Mouse (Mus musculus) T-helper 2 cell (primary cell): ENCODE data around the gene Dtd1.

ENCODE experiments used
- in situ Hi-C: fragments of 300-600 bp; cut with MboI, MseI; formaldehyde crosslinking; loops from one replicate; pipeline ENCODE4 v1.15.1; 2025; ENCODE audit warnings: high pct_unique_total_duplicates

The Dtd1 gene

DNA sequence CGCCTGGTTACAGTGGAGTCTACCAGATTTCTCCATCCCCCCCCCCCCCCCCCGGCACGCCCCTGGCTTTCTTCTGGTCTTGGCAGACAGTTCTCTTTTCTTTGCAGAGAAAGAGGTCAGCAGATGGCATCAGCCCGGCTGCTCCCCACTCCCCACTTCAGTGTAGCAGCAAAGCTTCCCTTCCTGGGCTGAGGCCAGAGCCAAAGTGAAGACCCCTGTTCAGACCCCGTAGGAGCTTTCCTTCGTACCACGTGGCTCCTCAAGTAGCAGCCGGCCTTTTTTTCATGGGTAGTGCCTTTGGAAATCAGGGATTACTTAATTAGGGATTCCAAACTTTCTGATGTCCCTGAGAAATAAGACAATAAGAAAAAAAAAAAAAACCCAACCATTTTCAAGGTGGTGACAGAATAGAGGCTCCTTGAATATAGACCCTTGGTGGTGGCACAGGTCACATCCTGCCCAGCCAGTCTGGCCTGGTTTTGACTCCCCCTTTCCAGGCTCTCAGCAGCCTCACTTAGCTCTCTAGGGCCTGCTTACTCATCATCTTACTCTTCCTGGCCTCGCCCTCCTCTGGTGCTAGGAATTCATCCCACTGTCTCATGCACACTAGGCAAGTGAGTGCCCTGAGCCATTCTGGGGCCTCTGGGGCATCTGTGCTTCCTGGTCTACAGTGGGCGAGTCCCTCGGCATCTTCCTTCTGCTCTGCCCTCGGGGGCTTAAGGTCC, 38.1 kb downstream of the Dtd1 start:
- in situ Hi-C loops = loop anchor here (10.0 kb wide), 1 partner anchor 947 kb away; no protein-coding TSS in a partner anchor

DNA sequence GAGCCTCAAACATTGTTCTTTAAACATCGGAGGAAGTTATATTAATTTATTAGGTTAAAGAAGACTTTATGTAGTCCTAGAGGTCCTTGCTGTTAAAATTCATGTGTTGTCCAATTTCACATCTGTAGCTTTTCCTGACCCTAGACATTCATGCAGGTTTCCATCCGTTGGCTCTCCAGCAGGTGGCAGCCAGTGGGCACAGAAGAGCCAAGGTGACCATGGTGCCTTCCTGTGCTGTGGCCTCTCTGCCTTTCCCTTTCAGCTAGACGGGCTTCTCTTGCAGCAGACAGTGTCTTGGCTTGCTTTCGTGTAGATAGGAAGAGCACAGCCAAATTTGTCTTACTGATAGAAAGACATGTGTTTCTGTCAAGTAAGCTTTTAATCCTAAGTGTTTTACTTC, 39.0 kb downstream of the Dtd1 start:
- in situ Hi-C loops = loop anchor here (10.0 kb wide), 1 partner anchor 946 kb away; no protein-coding TSS in a partner anchor

DNA sequence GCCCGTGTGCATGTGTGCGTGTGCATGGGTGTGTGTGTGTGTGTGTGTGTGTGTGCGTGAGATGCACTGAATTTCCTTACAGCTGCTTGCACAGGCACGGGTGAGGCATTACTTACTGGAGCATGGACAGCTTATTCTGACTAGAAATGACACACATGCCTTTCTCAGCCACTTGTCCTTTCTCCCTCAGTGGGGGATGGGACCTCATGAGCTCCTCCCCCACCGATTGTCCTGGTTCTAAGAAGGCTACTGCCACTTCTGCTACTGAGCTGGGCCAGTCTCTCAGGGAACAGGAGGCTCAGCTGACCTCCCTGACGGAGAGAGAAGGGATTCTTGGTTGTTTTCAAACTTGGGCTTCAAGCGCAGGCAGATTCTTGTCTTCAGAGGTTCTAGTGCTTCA, 40.4 kb downstream of the Dtd1 start:
- in situ Hi-C loops = no loop called here

DNA sequence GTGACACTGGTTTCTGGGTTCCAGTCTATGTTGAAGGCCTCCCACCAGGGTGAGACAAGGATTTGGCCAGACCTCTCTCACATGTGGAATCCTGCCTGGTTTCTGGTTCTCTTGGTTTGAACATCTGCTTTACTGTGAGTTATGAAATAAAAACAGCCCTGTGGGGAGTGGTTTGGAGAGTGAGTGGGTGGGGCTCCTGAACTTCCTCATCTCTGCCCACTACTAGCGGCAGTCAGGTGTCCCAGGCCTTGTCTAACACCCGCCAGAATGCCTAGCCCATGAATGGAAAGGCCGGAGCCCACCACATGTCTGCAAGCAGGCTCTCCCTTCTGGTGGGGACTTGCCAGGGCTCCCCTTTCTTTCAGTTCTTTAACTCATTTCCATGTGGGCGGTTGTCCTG, 42.3 kb downstream of the Dtd1 start:
- in situ Hi-C loops = no loop called here

DNA sequence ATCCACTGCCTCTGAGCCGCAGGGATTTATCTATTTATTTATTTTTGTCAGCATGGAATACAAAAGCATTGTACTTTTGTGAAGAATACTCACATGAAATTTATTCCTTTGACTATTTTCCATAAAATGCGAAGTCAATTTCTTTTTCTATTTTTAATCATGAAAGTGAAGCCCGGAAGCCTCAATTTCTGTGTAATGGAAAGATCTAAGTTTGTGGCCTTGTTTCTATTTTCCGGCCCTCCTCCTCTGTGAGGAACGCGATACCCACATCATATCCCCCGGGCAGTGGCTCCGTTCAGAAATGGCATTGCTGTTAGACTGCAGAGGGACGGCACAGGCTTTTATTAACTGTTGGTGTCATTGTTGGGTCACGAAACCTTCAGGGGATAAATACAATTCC, 46.7 kb downstream of the Dtd1 start:
- in situ Hi-C loops = no loop called here

DNA sequence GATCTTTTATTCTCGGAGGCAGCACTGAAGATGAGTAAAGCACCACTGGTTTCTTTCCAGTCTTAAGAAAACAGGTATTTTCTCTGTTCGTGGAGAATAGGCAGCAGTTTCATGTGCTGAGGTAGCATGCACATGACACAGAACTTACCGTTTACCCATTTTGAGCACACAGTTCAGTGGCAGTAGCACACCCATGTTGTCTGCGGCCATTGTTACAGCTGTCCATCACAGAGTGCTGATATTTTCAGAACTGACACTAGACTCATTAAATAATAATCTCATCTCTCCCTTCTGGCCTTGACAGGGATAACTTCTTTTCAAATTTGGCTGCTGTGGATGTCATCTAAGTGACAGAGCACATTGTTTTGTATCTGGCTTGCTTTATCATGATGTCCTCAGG, 47.5 kb downstream of the Dtd1 start:
- in situ Hi-C loops = no loop called here

DNA sequence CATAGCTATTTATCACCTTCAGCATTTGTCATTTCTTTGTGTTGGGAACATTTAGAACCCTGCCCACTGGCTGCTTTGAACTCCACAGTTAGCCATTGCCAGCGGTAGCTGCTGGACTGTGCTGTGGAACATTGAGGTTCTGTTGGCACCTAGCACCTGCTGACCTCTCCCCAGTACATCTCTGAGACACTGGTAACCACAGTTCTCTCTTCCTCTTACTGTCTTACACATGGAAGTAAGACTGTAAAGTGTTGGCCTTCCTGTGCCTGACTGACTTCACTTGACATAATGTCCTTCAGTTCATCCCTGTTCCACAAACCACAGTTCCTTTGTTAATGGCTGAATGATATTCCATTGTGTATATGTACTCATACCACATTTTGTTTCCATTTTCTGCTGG, 50.3 kb downstream of the Dtd1 start:
- in situ Hi-C loops = no loop called here

DNA sequence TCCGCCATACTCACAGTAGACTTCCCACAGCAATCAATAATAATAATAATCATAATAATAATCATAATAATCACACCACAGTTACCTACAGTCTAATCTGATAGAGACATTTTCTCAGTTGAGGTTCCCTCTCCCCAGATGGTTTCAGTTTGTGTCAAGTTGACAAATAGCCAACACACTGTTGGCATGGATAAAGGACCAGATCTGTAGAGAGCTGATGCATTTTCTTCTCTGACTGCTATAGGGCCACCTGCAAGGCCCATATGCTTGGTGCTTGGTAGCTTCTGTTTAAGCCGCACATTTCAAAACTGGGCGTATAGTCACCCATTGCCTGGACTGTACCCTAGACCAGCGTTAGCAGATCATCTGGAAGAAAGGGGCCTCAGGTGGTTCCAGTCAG, 53.1 kb downstream of the Dtd1 start:
- in situ Hi-C loops = no loop called here

DNA sequence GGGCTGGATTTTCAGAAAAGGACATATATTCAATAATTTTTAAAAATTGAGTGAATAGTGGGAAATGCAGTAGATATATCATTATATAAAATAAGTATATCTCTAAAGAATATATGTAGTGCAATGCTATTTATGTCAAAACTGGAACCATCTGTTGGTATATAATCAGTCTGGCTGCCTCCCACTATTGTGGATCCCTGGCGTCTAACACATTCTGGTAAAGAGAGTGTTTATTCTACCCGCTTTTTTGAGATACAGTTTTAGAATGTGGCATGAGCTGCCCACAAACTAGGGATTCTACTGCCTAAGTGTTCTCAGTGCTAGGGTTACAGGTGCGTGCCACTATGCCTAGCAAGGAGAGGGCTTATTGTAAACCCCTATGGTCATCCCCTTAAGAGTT, 55.6 kb downstream of the Dtd1 start:
- in situ Hi-C loops = no loop called here

DNA sequence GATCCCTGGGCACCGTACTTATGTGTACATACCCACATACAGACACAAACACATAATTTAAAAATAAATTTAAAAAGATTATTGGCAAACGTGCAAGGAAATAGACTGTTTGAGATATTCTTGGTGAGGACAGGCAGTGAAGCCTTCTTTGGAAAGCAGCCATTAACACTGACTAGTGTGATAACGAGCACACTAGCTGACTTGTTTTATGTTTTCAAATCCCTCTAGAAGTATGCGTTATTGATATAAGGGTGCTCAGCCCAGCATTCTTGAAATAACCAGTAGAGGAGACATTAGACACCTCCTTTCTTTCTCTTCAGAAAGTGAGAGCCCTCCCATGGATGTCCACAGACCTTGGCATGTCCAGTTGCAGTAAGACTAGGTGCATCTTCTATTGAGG, 68.8 kb downstream of the Dtd1 start:
- in situ Hi-C loops = no loop called here

DNA sequence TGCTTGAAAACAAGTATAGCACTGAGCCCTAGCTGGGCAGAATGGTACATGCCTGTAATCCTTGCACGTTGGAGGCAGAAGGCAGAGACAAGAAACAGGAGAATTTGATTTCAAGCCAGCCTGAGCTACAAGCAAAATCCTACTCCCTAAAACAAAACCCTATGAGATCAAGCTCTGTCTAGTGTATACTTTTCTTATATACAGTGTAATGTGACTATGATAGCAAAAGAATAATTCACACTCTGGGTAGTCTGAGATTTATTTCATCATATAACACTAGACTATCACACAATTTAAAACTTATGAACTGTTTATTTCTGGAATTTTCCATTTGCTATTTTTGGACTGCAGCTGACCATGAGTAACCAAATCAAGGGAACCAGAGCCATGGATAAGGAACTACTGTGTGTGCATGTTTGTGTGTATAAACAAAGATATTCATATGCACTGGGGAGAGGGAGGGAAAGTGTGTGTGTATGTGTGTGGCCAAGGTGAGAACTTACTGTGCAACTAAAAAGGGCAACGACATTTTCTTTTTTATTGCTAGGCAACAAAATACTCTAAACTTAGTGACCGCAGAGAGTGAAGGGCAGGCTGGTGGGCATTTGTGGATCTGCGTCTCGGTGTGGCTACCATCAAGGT, 70.7 kb downstream of the Dtd1 start:
- in situ Hi-C loops = no loop called here

DNA sequence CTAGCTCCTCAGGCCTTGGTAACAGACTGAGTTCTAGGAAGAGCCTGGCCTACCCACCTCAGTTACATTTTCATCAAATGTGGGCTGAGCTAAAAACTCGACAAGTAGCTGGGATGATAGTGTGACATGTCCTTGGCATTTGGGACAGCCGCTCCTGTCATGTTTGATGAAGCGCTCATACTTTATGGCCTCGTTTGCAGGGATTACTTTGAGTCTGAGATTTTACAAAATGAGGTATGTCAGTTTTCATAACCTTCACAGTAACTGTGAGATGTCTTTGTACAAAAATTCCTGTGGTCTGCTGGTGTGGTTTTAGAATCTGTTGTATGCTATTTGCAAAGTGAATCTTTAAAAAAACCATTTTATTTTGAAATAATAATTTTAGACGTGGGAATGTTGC, 72.7 kb downstream of the Dtd1 start:
- in situ Hi-C loops = no loop called here

DNA sequence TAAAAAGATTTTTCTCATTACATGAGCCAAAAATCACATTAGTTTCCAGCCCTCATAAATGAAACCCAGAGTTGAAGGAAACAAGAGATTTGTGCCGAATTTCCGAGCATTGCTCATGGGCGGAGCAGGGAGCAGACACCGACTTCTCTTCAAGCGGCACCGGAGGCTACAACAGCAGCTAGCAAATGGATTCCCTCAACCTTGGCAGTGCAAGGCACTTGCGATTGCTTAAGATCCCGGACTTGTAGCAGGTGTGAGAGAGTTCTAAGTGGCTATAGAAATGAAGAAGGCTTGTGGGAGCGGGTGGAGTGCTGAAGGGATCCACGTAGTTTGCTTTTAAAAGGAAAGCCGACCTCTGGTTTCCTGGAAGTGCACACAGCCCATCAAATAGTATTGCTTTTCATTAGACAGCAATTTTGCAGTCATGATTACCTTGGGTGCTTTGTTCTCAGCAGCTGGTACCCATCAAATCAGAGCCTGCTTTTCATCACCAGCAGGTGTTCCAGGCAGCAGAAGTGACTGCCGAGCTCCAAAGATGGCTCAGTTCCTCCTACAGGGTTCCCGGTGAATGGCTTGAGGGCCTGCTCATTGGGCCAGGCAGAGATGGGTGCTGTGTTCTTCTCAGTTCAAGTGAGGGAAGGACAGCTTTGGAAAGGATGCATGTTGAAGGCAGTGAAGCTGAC, 77.0 kb downstream of the Dtd1 start:
- in situ Hi-C loops = no loop called here

DNA sequence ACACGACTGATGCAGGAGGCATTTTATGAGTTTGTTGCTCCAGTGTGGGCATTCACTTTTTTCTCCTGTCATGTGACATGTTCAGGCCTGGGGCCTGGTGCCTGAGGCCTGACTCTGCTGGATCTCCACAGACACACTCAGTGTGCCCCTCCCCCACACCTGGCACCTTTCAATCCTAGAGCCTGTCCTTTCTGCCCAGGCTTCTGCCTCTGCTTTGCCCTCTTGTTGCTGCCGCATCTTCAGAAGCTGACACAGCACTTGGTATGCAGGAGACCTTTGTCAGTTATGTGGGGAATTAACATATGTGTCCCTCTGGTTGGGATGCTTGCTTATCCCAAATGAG, 77.5 kb downstream of the Dtd1 start:
- in situ Hi-C loops = no loop called here

DNA sequence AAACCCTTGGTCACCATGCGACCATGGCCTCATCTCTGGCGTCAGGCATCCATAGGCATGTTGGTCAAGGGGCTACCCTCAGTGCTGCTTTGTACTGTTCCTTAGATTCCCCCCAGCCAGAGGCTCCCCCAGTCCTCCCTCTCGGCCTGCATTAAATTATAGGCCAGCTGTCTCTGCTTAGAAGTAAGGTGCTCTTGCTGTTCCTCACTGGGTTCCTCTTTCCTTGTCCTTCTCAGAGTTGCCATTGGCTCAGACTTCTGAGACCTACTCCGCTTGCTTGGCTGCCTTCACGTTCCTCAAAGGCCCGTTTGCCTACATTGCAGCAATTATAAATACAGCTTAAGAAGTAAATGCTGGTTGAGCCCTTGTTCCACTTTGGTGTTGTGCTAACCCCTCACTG, 79.1 kb downstream of the Dtd1 start:
- in situ Hi-C loops = no loop called here

DNA sequence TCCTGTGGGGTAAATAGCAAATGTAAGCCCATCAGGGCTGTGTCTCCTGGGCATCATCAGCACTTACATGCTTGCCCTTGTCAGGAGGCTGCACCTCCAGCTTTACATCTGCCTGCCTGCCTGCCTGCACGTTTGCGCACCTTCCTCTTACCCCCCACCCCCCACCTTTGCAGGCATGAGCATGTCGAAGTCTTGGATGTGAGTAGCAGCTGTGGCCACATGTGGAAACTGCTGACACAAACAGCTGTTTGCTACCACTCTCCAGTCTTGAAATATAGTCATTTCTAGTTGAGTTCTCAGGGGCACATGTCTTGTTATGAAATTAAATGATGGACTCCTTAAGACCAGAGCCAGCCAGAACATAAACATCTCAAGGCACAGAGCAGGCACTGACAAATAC, 79.7 kb downstream of the Dtd1 start:
- in situ Hi-C loops = no loop called here

DNA sequence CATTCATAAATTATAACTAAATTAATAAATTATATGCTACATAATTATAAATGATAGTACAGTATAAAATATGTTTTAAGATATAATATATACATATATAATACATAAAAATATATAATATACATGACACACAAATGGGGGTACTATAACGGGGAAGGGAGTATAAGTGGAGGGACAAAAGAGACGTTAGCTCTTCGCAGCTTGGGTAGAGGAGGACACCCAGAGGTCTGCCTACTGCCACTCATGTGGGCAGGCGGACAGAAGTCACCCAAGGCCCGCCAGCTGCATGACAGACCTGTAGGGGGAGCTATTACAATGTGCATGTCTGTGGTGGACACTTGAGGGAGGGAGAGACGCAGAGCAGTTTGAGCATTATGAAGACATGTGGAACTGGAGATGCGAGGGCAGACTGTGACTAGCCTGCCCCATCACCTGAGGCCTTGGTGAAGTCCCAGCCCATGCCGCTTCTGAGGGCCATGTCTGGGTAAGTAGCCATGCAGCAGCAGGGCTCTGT, 92.6 kb downstream of the Dtd1 start:
- in situ Hi-C loops = no loop called here

DNA sequence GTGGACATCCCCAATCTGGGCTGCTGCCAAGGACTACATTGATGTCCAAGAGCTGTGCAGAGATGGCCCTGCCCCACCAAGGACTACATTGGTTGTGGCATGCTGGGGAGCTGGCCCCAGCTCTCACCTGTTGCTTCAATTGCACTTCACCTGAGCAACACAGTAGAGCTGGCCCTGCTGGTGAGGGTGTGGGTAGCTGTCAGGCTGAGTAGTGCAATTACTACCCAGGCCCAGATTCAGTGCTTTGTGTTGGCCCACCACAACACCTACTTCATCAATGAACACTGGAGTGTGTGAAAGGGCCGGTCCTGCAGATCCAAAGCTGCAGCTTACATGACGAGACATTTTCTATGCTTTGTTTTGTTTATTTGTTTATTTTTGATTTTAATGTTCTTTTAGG, 93.1 kb downstream of the Dtd1 start:
- in situ Hi-C loops = no loop called here

DNA sequence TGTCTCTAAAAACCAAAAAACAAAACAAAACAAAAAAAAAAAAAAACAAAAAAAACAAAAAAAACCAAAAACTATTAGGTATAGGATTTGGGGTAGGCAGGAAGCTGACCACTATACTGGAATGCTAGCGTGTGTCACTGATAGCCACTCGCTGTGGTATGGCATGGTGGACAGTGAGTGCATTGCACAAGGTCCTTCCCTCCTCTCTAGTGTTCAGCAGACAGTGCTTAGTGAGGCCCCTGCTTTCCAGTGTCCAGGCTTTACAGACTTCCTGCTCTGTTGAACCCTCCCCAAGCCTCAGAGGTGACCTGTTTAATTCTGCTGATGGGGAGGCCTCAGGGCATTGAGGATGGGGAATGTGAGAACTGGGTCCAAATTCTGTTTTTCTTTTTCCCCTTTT, 95.2 kb downstream of the Dtd1 start:
- in situ Hi-C loops = no loop called here

DNA sequence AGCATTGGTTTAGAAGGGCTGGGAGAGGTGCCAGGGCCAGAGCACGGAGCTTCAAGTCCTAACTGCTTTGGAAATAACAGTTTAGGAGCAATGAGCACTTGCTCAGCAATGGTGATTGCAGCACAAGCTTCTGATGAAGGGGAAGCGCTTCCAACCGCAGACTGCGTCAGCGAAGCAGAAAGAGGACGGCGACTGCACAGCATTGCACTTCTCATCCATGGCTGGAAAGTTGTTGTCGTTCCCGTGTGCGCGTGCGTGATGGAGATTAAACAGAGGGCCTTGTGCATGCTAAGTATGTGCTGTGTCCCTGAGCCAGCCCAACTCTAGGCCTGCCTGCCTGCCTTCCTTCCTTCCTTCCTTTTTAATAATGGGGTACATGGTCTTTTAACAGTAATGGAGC, 98.3 kb downstream of the Dtd1 start:
- in situ Hi-C loops = no loop called here

DNA sequence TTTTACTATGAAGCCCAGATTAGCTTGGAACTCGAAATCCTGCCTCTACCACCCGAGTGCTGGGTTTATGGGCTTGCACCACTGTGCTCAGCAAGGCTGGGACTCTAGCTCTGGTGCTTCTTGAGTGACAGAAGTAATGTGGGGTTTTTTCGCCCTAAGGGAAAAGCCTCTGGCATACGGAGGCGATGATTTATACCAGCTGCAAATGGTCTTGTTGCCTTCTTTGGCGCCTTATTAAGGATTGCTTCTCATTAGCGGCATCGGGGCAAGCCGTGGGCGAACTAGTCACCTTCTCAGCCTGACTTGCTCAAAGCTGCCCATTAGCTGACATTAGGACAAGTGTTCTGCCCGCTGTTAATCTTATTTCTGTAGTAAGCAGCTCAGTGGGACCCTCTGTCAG, 100.9 kb downstream of the Dtd1 start:
- in situ Hi-C loops = no loop called here

DNA sequence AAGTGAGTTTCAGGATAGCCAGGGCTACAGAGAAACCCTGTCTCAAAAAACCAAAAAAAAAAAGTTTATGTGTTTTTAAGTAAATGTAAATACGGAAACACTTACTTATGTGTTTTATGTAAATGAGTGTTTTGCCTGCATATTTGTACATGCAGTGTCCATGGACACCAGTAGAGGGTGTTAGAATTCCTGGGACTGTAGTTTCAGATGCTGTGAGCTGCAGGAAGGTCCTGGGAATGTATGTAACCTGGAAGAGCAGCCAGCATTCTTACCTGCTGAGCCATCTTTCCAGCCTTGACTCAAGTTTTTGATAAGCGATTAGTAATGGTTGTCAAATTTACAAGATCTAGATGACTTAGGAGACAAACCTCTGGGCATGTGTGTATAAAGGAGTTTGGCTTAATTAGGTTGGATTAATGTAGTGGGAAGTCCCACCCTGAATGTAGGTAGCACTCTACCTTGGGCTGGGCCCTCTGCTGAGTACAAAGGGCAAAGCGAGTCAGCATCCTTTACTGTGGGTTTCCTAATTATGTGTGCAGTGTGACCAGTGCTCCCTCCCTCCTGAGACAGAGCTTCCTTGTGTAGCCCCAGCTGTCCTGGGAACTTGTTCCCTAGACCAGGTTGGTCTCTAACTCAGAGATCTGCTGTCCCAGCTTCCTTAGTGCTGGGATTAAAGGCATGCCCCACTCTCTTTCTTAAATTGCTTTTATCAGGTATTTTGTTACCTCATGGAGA, 101.9 kb downstream of the Dtd1 start:
- in situ Hi-C loops = no loop called here
